Mouse (Mus musculus): Measurements from ENCODE around the gene Adgrl3.

GRCm38 (mm10) chr5:81155791-81156190, 135.9 kb downstream of the Adgrl3 start:
- TF ChIP-seq GABPA (IDR thresholded peaks at IDR 0.05; ENCODE audit: low read depth, low read length) (no peak), USF1 (IDR thresholded peaks at IDR 0.05; ENCODE audit: low read depth, low read length) (no peak), ZMIZ1 (IDR thresholded peaks at IDR 0.05; ENCODE audit: low read depth, low read length) (no peak), EP300 (IDR thresholded peaks at IDR 0.05; ENCODE audit: low read depth in 1 of 2, low read length in 2 of 2) (no peak), POLR2A (IDR thresholded peaks at IDR 0.05; ENCODE audit: control insufficient read depth in 1 of 2, insufficient read depth in 1 of 2, low read depth in 1 of 2, low read length in 2 of 2, poor library complexity in 1 of 2) (no peak), NELFE (IDR thresholded peaks at IDR 0.05; ENCODE audit: low read depth, low read length) (no peak), MAX (IDR thresholded peaks at IDR 0.05; ENCODE audit: low read length) (no peak), USF2 (IDR thresholded peaks at IDR 0.05; ENCODE audit: borderline replicate concordance in 1 of 2, insufficient read depth in 1 of 2, low read depth in 1 of 2, low read length in 2 of 2) (no peak), E2F4 (IDR thresholded peaks at IDR 0.05; ENCODE audit: borderline replicate concordance, low read depth, low read length) (no peak), ELF1 (IDR thresholded peaks at IDR 0.05; ENCODE audit: low read depth, low read length) (no peak), MXI1 (IDR thresholded peaks at IDR 0.05; ENCODE audit: low read depth, low read length) (no peak), CHD1 (IDR thresholded peaks at IDR 0.05; ENCODE audit: low read depth, low read length) (no peak), SMC3 (IDR thresholded peaks at IDR 0.05; ENCODE audit: low read depth, low read length) (no peak)
